Mouse (Mus musculus) hindbrain, embryonic 16.5 days (tissue): Measurements from ENCODE around the gene Rhoc. TPM values are rescaled to one million over a fixed set of nuclear protein-coding genes. Genes with fewer than 3 reads are reported as not detected.

ENCODE experiments used
- polyA plus RNA-seq: library from polyadenylated mRNA; unstranded; fragments of >200 nt; fragmentation: Nextera tagmentation; extraction: Ambion mirVana; gene quantifications from 2 replicates; pipeline ENCODE4 v1.2.1, GENCODE M21; 2015

The Rhoc gene
- polyA plus RNA-seq, 1 experiment from 2014 or later, result 65.1 TPM

Other genes with a start within 250 kb of the Rhoc start
- 12.6 and 12.7 TPM in 2 replicates for gene Slc16a1, start 149.7 kb upstream of the Rhoc start, polyA plus RNA-seq
- 0.89 and 2.5 TPM in 2 replicates for gene Ppm1j, start 7.3 kb upstream of the Rhoc start, polyA plus RNA-seq
- gene Fam19a3, start 6.5 kb upstream of the Rhoc start, polyA plus RNA-seq, result 0.05 and 0.10 TPM in 2 replicates
- gene Mov10, start 30.2 kb downstream of the Rhoc start, polyA plus RNA-seq, result 9.1 and 12.4 TPM in 2 replicates
- 29.9 and 30.2 TPM in 2 replicates for gene St7l, start 75.6 kb downstream of the Rhoc start, polyA plus RNA-seq
- 141 and 155 TPM in 2 replicates for gene Capza1, start 76.1 kb downstream of the Rhoc start, polyA plus RNA-seq
- 0.78 and 0.80 TPM in 2 replicates for gene Wnt2b, start 173.5 kb downstream of the Rhoc start, polyA plus RNA-seq